Mouse (Mus musculus) A20 (cell line): ENCODE measurements around the gene Ep400.

Source experiments
- DNase-seq: peaks from one replicate; pipeline ENCODE4 v3.0.0-alpha.2; 2011; ENCODE audit warnings: low read depth, low spot score

Ep400 gene

DNA sequence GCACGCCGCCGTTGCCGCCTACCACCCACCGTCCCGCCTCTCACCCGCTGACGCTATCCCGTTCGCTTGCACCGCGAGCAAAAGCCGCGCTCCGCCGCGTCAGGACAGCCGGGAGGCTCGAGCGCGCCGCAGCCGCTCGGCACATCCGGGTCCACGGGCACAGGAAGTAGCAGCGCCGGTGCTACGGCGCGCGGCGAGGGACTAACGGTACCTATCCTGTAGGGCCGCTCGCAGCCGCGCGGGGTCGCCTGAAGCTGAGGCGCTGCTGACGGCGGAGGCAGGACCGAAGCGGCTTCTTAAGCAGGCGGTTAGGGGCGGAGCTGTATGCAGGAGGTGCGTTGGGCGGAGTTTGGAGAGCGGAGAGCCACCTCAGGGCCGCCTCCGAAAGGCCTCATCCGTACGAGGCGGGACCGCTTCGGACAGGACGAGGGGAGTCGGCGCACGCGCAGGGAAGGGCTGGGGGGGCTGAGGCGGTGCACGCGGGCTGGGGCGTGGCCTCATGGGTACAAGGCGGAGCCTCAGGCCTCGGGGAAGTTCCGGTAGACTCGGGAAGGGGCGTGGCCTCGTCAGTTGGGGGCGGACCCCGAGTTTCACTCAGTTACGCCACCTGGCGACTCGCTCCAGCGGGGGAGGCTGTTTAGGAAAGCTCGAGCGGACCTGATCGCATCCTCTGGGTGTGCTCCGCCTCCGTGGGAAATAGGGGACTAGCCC is at the start of gene Ep400:
TSS of gene Ep400 (minus strand) at position 270 of the 711 bp plus-strand sequence.
- DNase-seq, result peak; percentile 100

DNA sequence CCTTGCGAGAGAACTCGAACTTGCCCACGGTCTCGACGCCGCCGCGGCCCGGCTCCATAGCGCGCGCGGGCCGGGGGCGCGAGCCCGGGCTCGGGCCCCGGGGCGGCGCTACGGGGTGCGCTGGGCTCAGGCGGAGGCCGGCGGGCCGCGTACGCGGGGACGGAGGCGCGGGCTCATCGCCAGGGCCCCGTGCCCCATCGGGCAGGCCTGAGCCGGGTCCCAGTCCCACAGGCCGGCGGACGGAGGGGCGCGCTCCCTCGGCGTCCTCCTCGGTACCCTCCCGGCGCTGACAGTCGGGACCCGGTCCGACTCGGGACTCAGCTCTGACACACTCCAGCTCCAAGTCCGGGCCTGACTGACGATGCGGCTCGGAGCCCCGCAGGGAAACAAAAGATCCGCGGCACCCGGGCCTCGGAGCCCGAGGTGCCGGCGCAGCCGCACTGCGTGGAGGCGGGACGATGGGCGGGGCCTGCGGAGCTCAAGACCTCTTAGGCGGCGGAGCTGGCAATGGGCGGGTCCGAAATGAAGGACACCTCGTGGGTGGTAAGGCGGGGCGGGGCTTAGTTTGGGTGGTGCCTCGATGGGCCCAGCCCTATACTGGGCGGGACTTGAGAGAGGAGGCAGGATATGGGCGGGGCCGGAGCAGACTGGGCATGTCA is 39.3 kb upstream of the Ep400 start, which contains the start of gene Ulk1:
TSS of gene Ulk1 (minus strand) at position 431 of the 659 bp plus-strand sequence.
- DNase-seq, result peak; percentile 99

DNA sequence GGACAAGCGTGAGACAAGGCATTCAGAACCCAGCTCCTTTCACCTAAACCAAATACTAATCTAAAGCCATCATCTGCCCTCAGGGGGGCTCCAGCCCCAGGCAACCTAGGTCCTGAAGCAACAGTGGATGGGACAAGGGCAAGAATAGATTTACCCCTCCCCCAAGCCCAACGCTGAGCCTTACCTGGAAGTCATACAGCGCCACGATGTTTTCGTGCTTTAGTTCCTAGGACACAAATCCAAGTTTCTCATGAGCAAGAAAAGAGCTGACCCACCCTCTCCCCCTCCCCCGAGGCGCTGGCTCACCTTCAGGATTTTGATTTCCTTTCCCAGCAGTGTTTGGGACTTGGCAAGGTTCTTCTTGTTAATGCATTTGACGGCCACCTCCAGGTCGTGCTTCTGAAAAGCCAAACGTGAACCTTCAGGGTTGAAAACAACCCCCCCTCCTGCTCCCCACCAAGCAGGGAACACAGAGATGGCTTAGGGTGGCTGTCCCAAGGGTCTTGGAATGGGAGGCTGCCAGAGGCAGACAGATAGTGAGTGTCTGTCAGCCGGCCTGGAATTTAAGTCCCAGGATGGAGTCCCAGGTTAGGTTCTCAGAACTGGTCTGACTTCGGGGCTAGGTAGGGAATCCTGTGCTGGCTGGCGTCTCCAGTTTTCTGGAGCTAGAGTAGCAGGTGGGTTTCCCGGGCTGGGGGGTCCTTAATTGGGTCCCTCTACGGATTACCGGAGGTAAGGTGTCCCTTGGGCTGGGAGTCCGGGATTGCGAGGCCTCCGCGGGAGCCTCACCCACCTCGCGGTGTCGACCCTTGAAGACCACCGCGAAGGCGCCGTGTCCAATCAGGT is 38.5 kb upstream of the Ep400 start:
- DNase-seq, result peak; percentile 62

DNA sequence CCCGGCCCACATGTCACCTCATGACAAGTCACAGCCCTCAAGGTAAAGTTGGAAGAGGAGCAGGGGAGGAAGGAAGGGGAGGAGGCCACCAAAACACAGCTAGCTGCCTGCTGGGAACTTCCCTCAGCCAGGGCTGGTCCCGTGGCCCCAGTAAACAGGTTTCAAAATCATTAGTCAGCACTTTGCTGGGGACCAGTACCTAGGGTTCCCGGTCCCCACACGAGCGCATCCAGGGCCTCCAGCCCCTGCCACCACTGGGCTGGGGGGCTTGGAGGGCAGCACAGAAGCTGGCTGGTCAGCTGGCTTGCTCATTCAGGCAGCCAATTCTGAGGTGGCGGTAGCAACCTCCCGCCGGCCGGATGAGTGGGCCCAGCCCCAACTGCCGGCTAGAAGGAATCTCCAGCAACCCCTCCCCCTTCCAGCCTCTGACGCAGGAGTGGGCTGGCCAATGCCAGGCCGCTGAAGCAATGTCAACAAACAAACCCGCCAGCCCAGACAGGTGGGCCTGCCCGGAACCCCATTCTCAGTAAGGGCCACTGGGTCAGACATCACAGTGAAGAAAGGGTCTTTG is 37.6 kb upstream of the Ep400 start:
- peak; percentile 89 for DNase-seq

DNA sequence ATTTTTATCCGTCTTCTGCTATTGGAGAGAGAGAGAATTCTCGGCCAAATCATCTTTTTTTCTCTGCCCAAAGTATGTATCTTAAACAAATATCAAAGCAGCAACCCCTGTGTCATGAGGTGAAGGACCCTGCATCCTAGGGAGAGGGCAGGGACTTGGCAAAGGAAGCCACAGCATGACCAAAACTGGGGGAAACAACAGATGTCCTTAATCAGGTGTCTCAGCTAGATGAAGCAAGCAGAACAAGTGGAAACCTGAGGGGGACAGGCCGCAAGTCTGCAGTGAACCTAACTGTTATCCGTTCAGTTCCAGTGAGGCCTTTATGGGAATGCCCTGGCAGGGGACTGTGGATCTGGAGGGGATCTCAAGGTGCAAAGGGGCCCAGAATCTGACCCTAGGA is 36.9 kb upstream of the Ep400 start:
- no peak for DNase-seq

DNA sequence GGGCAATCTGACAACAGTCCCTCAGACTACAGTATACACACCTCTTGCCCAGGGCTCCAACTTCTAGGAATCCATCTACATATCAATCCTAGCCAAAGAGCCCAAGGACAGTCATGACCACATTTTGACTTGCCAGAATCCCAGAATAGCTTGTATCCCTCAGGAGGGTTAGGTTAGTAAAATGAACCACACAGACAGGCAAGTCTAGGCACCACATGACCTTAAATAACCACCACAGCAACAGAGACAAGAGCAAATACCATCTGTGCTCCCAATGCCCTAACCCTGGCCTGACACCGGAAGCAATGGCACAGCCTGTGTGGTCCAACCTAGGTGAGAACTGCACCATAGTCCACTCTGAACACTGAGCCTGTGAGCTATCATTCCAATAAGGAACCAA is 36.2 kb upstream of the Ep400 start:
- no peak for DNase-seq

DNA sequence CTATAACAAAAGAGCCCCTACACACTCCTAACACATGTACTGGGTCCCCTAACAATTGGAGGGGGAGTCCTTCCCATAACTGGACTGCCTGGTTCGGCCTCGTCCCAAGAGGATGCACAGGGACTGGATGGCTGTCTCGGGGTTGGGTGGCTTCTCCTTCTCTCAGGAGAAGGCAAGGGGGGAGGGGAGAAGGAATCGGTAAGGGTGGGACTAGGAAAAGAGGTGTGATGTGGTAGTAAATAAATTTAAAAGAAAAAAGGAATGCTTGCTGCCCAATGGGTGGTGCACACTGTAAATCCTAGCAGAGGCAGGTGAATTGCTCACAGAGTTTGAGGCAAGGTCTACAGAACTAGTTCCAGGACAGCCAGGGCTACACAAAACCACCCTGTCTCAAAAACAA is 35.6 kb upstream of the Ep400 start:
- no peak for DNase-seq

DNA sequence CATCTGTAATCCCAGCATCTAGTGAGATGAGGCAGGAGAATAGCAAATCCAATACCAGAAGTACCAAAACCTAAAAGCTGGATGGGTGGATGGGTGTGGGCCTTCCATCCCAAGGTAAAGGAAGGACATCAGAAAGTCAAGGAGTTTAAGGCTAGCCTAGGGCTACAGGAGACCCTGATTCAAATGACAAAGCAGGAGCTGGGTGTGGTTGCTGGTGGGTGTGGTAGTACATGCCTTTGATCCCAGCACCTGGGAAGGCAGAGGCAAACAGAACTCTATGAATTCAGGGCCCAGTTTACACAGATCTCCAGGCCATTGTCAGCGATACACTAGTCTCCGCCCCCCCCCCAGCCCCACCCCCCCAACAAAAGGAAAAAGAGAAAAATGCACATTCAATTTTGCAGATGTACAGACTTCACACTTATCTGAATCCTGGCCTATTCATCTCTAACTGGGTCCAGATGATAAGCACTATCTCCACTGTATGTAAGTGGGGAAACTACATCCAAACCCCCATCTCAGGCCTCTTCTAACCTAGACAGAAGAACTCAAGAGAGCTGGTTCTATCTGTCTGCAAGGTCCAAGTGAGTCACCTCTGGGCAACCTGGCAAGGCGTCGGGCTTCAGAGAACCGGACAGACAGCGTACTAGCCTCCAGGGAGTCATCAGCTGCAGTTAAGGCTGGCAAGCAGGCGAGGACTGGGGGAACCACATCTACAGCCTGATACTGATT is 33.7 kb upstream of the Ep400 start:
- DNase-seq, result no peak

DNA sequence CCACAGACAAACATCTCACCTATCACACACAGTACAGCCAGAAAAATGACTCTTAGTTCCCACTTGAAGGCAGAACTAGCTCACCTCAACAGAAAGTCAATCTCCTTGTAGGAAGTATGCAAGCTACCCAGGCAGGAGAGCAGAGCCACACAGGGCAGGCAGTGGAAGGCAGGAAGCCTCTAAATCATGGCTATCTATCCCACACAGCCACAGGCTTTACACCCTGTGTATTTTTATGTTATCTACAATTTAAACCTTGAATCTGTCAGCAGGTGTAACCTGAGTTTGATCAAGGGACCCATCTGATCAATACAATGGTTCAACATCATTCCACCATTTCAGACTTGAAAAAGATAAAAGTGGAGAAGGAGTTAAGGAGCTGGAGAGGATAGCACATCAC is 32.3 kb upstream of the Ep400 start:
- no peak for DNase-seq

DNA sequence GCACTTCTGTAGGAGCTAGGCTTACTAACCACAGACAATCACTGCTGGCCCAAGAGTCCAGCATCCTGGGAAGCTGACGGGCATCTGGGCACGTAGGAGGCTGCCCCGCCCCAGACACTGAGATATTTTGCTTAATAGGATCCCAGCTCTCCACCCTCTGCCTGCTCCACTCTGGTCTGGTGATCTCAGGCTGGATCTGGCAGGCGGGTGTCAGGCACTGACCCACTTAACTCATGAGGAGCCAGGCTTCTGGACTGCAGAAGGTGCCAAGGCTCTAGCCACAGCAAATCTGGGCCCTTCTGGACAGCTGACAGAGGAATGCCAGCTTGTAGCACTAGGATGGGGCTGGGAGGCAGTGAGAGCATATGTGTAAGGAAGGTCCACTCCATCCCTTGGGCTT is 31.7 kb upstream of the Ep400 start:
- DNase-seq, result no peak

DNA sequence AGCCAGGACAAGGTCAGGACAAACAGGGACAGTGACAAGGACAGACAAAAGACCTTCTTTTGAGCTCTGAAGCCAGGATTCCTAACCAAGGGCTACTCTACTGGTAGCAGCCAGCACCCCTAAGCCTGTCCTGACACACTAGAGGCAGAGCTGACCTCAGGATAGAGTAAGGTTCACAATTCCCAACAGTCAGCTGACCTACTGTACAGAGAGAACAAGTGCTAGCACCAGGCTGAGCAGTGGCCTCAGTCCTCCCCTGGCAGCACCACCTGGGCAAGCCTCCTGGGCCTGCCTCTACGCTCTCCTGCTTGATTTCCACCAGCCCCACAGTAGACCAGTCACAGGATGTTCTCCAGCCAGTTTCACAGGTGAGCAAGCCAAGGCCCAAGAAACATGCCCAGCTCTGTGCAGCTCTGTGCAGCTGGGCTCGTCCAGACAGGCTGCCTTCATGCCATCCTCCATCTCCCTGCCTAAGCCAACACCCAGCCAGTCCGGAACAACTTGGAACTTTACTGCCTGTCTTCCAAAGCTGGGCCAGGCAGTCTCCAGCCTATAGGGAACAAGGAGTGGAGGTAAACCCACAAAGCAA is 30.6 kb upstream of the Ep400 start:
- DNase-seq, result peak; percentile 41

DNA sequence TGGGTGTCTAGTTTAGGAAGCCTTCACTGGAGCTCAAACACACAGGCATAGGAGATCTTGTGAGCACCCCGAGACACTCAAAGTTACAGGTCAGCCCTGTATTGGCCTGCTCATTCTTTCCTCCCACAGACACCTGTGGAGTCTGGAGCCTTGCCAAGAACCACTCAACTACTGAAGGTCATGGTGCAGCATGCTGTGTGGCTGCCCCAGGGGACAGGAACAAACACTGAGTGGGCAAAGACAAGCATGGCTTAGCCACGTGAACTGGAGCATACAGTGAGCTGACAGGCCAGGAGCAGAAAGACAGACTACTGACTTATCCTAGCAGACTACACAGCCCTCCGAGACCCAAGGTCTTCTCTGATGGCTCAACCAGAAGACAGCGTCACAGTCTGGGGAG is 27.2 kb upstream of the Ep400 start:
- peak; percentile 54 for DNase-seq

DNA sequence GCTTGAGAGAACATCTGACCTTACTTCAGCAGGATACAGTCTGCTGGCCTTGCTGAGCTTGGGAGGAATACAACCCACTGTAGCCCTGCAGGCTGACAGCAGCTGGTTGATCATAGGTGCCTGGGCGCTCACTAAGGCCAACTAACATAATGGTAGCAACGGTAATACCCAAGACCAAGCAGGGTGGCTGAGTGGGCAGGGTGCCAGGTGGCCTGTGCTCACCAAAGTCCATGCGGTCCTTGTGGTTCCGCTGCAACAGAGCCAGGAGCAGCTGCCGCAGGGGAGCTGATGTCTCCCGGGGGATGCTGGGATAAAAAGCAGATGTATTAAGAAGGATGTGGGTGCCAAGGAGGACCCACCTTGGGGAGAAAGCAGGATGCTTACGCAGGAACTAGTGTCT is 23.8 kb upstream of the Ep400 start:
- DNase-seq, result no peak

DNA sequence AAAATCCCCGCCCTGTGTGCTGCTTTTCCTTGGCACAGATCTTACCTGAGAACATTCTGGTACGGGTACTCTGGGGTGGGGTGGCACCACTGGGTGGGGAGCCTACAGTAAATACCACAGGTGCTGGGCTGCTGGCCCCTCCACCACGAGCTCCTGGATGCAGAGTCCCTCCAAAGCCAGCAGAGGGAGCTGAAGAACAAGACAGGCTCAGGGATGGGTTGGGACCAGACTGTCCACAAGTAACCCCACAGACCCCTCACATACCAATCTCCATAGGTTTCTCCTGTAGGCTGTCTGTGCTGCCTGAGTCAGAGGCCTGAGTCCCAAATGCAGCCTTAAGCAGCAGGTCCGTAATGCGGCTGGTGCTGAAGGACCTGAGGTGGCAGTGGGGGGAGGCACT is 18.2 kb upstream of the Ep400 start:
- peak; percentile 58 for DNase-seq

DNA sequence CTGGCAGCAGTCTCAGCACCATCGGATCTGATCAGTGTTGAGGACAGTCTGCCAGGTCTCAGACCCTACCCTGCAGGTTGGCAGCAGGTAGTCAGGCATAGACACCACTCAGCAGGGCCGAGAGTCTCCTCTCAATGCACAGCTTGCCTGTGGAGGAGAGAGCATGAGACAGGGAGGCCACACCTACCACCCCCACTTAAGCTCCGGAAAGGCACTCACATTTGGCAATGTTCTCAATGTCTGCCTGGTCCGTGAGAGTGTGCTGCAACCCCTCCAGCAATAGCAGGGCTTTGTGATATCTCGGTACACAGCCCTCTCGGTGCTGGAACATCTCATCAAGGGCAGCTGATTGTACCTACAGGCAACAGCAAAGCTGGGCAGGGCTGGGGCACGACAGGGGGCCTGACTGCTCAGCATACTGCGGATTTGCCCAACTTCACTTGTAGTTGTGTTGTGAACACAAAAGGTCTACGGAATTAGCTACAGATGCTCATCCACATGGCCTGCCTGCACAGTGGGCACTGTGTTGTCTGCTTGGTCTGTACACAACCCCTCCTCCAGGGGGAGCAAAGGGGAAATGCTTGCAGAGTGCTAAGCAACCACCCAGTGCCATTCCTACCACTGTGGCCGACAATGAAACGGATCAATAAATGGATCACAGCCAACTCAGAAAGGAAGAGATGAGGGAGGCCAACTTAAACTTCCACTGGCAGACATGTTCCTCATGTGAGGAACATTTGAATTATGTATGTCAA is 15.7 kb upstream of the Ep400 start:
- no peak for DNase-seq

DNA sequence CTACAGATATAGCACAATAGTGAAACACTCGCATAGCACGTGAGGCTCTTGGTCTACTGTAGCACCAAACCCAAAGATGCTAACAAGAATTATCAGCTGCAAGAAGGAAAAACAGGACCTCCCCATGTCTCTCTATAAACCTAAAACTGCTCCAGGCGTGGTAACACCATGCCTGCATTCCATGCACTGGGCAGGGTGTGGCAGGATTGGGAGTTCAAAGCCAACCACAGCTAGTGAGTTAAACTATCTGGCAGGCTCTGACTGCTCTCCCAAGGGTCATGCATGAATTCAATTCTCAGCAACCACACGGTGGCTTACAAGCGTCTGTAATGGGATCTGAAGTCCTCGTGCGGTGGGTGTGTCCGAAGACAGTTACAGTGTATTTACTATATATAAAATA is 12.6 kb upstream of the Ep400 start:
- DNase-seq, result no peak

DNA sequence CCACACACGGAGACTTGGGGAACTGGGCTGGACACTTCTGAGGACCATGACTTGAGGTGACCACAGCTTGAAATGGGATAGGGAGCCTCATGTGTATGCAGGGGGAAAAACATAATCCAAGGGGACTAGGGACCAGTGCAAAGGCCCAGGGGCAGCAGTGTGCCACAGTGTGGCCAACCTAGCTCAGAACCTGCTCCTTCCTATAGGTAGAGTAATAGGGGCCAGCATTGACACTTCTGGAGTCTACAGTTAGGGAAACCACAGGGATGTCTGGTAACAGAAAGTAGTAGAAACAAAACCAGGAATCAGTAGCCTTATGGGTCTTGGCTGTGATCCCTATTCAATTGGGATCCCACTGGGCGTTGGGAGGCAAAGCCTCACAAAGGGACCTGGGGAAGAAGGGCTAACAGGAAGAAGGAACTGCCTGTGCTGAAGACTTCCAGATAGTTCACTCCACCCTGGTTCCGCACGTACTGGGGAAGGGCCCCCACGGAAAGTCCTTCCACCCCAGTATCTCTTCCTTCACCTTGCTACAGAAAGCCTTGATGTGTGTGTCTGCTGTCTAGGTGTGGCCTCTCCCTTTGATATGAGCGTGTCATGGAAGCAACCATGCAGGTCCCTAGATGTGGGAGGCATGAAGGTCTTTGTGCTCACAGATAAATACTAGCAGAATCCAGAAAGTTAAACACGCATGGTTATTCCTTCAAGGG is 11.2 kb upstream of the Ep400 start:
- DNase-seq, result no peak

DNA sequence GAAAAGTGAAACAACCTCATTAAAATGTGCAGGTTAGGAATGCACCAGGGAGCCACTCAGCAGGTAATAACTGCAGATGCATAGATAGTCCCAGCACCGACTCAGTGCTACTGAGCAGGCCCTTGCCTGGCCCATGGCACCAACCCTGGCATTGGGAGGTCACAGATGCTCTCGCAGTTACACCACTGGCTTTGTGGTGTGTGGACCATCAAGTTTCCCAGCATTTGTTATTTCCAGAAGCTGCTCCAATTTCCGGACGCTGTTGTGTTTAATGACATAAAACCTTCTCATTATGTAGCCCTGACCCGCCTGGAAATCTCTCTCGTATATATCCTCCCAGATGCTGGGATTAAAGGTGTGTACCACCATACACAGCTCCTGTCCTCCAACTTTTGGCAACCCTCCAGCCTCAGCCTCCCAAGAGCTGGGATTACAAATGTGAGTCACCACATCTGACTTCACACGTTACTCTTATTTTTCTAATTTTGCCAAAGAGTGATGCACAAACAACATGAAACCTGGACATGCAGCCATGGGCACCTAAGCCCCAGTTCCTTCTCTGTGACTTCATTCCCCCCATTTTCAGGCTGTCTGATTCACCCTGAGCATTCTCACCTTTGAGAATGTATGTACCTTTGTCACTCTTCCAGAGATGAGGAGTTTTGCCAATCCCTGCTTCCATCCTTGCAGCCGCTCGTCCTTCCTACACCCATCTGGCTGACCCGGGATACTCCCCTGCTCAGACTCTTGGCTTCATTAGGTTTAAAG is 10.4 kb upstream of the Ep400 start:
- DNase-seq, result no peak
